Mouse (Mus musculus) cortical plate, adult 2 months (tissue): ENCODE measurements around the gene Cntn6.

Source experiments
- CTCF ChIP-seq: fragments of 200-500 bp; IDR thresholded peaks from 2 replicates; pipeline ENCODE4 v1.5.1; 2011; ENCODE audit warnings: mild to moderate bottlenecking, control low read depth, low read length; ENCODE audit not compliant: insufficient read depth; ENCODE audit errors: extremely low read depth
- POLR2A ChIP-seq: fragments of 200-500 bp; IDR thresholded peaks from 2 replicates; pipeline ENCODE4 v1.6.1; 2011; ENCODE audit warnings: mild to moderate bottlenecking, low read length, control low read depth; ENCODE audit not compliant: insufficient read depth; ENCODE audit errors: extremely low read depth

GRCm38 (mm10) chr6:104787502-104787901 lies 294.9 kb downstream of the Cntn6 start:
- TF ChIP-seq POLR2A, result no peak
- TF ChIP-seq CTCF, result no peak
